Mouse (Mus musculus) olfactory bulb, adult 2 months (tissue): Measurements from ENCODE around the gene Spem1.

ENCODE experiments used
- CTCF ChIP-seq: fragments of 200-500 bp; IDR thresholded peaks from 2 replicates; pipeline ENCODE4 v1.5.1; 2012; ENCODE audit warnings: low read depth, mild to moderate bottlenecking, low read length, moderate library complexity; ENCODE audit not compliant: insufficient read depth
- POLR2A ChIP-seq: fragments of 200-500 bp; IDR thresholded peaks from 2 replicates; pipeline ENCODE4 v1.6.1; 2012; ENCODE audit warnings: mild to moderate bottlenecking, low read depth, low read length, moderate library complexity; ENCODE audit not compliant: insufficient read depth

DNA sequence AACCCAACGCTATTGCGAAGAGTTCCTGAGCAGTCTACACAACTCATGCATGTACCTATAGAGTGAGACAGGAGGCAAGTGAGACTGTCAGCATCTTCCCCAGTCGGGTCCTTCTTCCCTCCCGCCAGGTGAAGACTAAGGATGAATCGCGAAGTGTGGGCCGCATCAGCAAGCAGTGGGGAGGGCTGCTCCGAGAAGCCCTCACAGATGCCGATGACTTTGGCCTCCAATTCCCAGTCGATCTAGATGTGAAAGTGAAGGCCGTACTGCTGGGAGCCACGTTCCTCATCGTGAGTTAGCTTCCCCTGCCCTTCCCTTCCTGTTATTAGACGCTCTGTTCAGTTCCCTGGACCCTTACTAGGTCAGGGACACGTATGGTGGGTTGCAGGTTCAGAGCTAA lies 27.9 kb upstream of the Spem1 start:
- no peak for TF ChIP-seq POLR2A
- no peak for TF ChIP-seq CTCF
